Mouse (Mus musculus) embryonic facial prominence, embryonic 14.5 days (tissue): ENCODE results near the gene Mab21l1. TPM values are rescaled to one million over a fixed set of nuclear protein-coding genes. Genes with fewer than 3 reads are reported as not detected.
A peak's percentile ranks its signal among the peaks of the same experiment; 100 is the strongest.

Experiments
- ATAC-seq: fragments of 200-750 bp; cut with Nextera tagmentation; 2 replicates; pipeline ENCODE4 v1.8.0; 2017; ENCODE audit warnings: low read depth, moderate number of reproducible peaks, moderate TSS enrichment
- DNase-seq: peaks from one replicate; pipeline ENCODE4 v3.0.0-alpha.2; 2015; ENCODE audit warnings: low spot score
- H3K27ac ChIP-seq: fragments of 300-500 bp; sonication (generic); replicated peaks from 2 replicates; pipeline ENCODE4 v1.5.1; 2014; ENCODE audit warnings: low read depth, mild to moderate bottlenecking, low read length, moderate library complexity
- H3K27me3 ChIP-seq: fragments of 300-500 bp; sonication (generic); replicated peaks from 2 replicates; pipeline ENCODE4 v1.6.1; 2014; ENCODE audit warnings: low read length; ENCODE audit not compliant: control insufficient read depth, insufficient read depth
- H3K36me3 ChIP-seq: fragments of 300-500 bp; sonication (generic); 2 replicates; pipeline ENCODE4 v1.6.1; 2014; ENCODE audit warnings: low read length, mixed read lengths; ENCODE audit not compliant: control insufficient read depth, insufficient read depth
- H3K4me1 ChIP-seq: fragments of 300-500 bp; sonication (generic); 2 replicates; pipeline ENCODE4 v1.6.1; 2014; ENCODE audit warnings: antibody characterized with exemption, low read length; ENCODE audit not compliant: control insufficient read depth, insufficient read depth
- H3K4me2 ChIP-seq: fragments of 300-500 bp; sonication (generic); 2 replicates; pipeline ENCODE4 v1.6.1; 2014; ENCODE audit warnings: low read depth, mild to moderate bottlenecking, low read length, moderate library complexity, mixed read lengths
- H3K4me3 ChIP-seq: fragments of 300-500 bp; sonication (generic); 2 replicates; pipeline ENCODE4 v1.5.1; 2014; ENCODE audit warnings: low read depth, mild to moderate bottlenecking, low read length
- H3K9ac ChIP-seq: fragments of 300-500 bp; sonication (generic); 2 replicates; pipeline ENCODE4 v1.6.1; 2014; ENCODE audit warnings: low read depth, mild to moderate bottlenecking, low read length, moderate library complexity, mixed read lengths
- H3K9me3 ChIP-seq: fragments of 300-500 bp; sonication (generic); 2 replicates; pipeline ENCODE4 v1.6.1; 2016; ENCODE audit warnings: low read length; ENCODE audit not compliant: control insufficient read depth
- WGBS: fragments of 180-500 bp; shearing (Covaris S2); extraction: QIAGEN DNeasy Blood & Tissue Kit; methylation state at CpG from one replicate; pipeline ENCODE4 v1.1.7; 2014; 5-methylcytosine and 5-hydroxymethylcytosine counted together
- polyA plus RNA-seq: library from polyadenylated mRNA; unstranded; fragments of >200 nt; fragmentation: Nextera tagmentation; extraction: Ambion mirVana; gene quantifications from 2 replicates; pipeline ENCODE4 v1.2.1, GENCODE M21; 2014

Mab21l1 gene
- polyA plus RNA-seq, 1 experiment from 2014 or later, result 21.9 TPM

GRCm38 (mm10) chr3:55769308-55769707, 13.0 kb upstream of the Mab21l1 start:
- H3K9me3 ChIP-seq, result no peaks in the 10 kb centered on the region
- ATAC-seq, result peak; percentile 55; the same call in 1 of the 2 replicates
- no peak overlapping the region for H3K27ac ChIP-seq
- H3K4me1 ChIP-seq, result peaks cover 3% of the 10 kb centered on the region; the same call in 1 of the 2 replicates
- H3K4me3 ChIP-seq, result no peak overlapping the region
- H3K9ac ChIP-seq, result no peak overlapping the region
- DNase-seq, result no peak
- H3K36me3 ChIP-seq, result no peaks in the 10 kb centered on the region
- no peaks in the 10 kb centered on the region for H3K27me3 ChIP-seq
- WGBS, result 64% methylated on average over 2 of the region's 2 CpGs
- no peak overlapping the region for H3K4me2 ChIP-seq

- Histone ChIP-seq H3K9me3 (no peaks in the 10 kb centered on the region), H3K36me3 (no peaks in the 10 kb centered on the region), H3K27me3 (peaks cover 7% of the 10 kb centered on the region), H3K4me1 (0 out of 2 replicates have a peak, but pooled peaks cover 8% of the 10 kb centered on the region), H3K4me3 (no peak overlapping the region), H3K27ac (no peak overlapping the region), H3K9ac (no peak overlapping the region), H3K4me2 (no peak overlapping the region)
- no peak for DNase-seq
- 49% methylated on average over 6 of the region's 6 CpGs for WGBS
- no peak for ATAC-seq
Measured at GRCm38 (mm10) chr3:55774203-55774602, 8.1 kb upstream of the Mab21l1 start.

DNA sequence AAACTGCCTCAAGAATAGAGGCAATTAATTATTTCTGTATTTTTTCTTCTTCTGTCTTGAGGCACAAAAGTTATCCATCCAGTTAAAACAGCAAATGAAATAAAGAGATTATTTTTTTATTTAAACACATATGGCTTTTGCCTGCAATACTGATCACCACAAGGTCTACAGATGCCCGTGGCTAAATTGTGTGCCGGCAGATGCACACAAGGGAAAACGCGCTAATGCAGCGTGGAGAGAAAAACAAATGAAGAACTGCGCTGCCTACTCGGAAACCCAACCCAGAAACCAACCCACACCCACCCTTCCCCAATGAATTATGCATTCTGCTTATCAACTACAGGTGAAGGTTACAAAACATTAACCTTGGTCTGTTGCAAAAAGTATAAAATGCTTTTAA, 7.1 kb upstream of the Mab21l1 start:
- 27% methylated on average over 7 of the region's 7 CpGs for WGBS
- DNase-seq, result peak; percentile 60

DNA sequence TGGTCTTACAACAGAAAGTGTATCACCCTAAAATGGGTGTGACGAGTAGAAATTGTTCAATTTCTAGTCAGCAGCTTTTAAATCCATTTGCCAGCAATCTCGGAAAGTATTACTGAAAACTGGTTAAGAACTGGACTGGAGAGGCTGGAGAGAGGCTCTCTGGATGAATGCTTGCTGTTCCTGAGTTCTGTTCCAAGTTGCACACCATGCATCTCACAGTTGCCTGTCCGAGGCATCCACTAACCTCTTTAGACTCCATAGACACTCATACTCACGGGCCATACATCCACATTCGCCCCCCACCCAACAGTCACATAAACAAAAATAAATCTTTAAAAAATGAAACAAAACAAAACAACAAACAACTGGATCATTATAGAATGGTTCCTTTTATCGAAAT, 6.6 kb upstream of the Mab21l1 start:
- 79% methylated on average over 6 of the region's 6 CpGs for WGBS
- Histone ChIP-seq H3K36me3 (no peaks in the 10 kb centered on the region), H3K4me2 (no peak overlapping the region), H3K27me3 (peaks cover 10% of the 10 kb centered on the region), H3K9me3 (no peaks in the 10 kb centered on the region), H3K9ac (no peak overlapping the region), H3K4me1 (0 out of 2 replicates have a peak, but pooled peaks cover 8% of the 10 kb centered on the region), H3K27ac (peak overlapping the region; percentile 52; the same call in 1 of the 2 replicates), H3K4me3 (no peak overlapping the region)
- DNase-seq (no peak), ATAC-seq (no peak)

More for the DNA sequence above, 7.1 kb upstream of the Mab21l1 start:
- Histone ChIP-seq H3K27me3 (peaks cover 10% of the 10 kb centered on the region), H3K9ac (no peak overlapping the region), H3K27ac (no peak overlapping the region), H3K36me3 (no peaks in the 10 kb centered on the region), H3K4me3 (no peak overlapping the region), H3K4me2 (no peak overlapping the region), H3K4me1 (0 out of 2 replicates have a peak, but pooled peaks cover 8% of the 10 kb centered on the region), H3K9me3 (no peaks in the 10 kb centered on the region)
- no peak for ATAC-seq

DNA sequence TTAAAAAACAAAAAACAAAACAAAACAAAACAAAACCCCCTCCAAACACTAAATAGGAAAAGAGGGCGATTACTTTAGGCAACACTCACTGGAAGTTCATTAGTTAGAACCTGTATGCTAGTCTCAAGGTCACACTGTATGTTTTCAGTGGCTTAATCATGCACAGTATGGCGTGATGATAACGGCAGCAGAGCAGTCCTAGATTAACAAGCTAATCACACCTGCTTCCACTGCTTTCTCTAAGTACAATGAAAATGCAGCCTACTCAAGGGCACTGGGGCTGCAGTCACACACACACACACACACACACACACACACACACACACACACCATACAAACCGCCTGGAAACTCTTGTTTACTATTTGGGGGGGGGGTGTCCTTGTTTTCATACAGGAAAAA, 4.8 kb upstream of the Mab21l1 start:
- DNase-seq, result no peak
- no peak overlapping the region for H3K4me2 ChIP-seq
- 74% methylated on average over 4 of the region's 4 CpGs for WGBS
- H3K27ac ChIP-seq, result no peak overlapping the region
- H3K9ac ChIP-seq, result no peak overlapping the region
- no peak overlapping the region for H3K4me3 ChIP-seq
- ATAC-seq, result no peak
- no peaks in the 10 kb centered on the region for H3K9me3 ChIP-seq
- peaks cover 19% of the 10 kb centered on the region for H3K27me3 ChIP-seq
- no peaks in the 10 kb centered on the region for H3K36me3 ChIP-seq
- H3K4me1 ChIP-seq, result 0 out of 2 replicates have a peak, but pooled peaks cover 8% of the 10 kb centered on the region

DNA sequence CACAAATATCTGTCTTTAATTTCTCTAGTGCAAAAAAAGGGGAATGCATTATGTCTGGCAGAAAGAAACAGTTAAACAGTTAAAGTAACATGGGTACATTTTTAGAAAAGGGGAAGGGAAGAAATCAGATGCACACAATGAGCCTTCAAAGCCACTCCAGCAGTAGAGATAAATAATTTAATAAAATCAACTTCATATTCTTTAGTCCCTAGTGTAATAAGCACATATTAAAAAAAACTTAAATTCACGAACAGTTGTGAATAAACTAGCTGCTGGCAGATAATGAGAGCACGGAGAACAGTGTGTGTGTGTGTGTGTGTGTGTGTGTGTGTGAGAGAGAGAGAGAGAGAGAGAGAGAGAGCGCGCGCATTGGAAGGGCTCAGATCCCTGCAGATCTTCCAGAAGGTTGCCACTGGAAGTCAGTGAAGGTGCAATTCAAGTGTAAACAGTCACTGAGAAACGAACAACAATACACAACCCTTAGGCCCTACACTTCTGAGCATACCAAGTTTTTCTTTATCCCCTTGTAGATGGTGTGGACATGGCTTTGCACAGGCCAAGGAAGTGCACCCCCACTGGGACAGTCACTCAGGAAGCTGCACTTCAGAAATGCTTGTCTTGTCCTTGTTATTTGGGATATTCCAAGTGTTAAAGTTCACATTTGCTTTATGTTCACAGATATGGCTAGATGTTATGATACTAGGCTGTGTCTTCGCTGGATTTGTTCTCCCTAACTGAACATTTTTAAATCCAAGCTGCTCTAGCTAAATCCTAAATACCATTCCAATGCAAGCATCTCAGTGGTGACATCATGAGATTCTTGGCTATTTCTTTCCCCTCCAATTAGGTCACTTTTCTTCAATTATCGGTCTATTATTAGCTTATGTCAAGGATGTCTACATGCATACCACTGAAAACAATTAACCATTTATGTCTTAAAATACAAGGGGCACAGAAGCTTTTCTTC, 3.3 kb upstream of the Mab21l1 start:
- Histone ChIP-seq H3K4me2 (peak overlapping the region; percentile 10), H3K4me3 (no peak overlapping the region; the same call in 1 of the 2 replicates), H3K27ac (peak overlapping the region; percentile 31), H3K9ac (no peak overlapping the region; the same call in 1 of the 2 replicates), H3K9me3 (no peaks in the 10 kb centered on the region), H3K27me3 (peaks cover 19% of the 10 kb centered on the region), H3K4me1 (0 out of 2 replicates have a peak, but pooled peaks cover 7% of the 10 kb centered on the region), H3K36me3 (no peaks in the 10 kb centered on the region)
- no peak for DNase-seq
- WGBS, result 57% methylated on average over 8 of the region's 8 CpGs
- ATAC-seq, result no peak

GRCm38 (mm10) chr3:55780120-55781070, 1.9 kb upstream of the Mab21l1 start:
- H3K9me3 ChIP-seq, result no peaks in the 10 kb centered on the region
- H3K4me3 ChIP-seq, result peak overlapping the region; percentile 39
- peak; percentile 68 for DNase-seq
- H3K4me2 ChIP-seq, result peak overlapping the region; percentile 78
- 0 out of 2 replicates have a peak, but pooled peaks cover 4% of the 10 kb centered on the region for H3K4me1 ChIP-seq
- peak; percentile 38 for ATAC-seq
- H3K9ac ChIP-seq, result peak overlapping the region; percentile 91
- H3K27me3 ChIP-seq, result peaks cover 21% of the 10 kb centered on the region
- H3K36me3 ChIP-seq, result no peaks in the 10 kb centered on the region
- 4% methylated on average over 48 of the region's 53 CpGs for WGBS
- H3K27ac ChIP-seq, result peak overlapping the region; percentile 81

DNA sequence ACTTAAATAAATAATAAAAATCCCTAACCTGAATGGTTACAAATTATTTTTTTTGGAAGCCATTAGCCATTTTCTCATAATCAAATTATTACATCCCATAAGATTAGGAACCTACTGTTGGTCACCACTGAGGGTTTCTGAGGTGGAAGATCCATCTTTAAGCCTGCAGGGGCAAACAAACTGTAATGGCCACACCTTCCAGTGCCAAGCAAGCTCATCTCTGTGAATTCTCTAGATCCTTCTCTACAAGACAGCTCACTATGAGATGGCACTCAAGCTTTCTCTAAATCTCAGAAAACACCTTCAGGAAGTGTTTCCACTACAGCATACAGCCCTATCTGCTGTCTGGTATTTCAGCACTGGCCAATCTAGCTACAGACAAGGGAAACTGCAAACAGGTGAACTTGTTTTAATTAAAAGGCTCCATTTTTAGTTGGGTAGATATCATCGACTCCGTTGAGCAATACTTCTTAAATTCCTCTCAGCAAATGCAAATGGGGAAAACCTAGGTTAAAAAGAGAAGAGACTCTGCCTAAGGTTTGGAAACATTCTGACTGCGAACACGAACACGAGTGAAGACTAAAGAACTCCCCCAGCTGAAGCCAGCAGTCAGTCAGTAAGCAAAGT, 768 bp upstream of the Mab21l1 start:
- no peaks in the 10 kb centered on the region for H3K36me3 ChIP-seq
- ATAC-seq (no peak), DNase-seq (no peak)
- H3K27ac ChIP-seq, result peak overlapping the region; percentile 89
- peaks cover 25% of the 10 kb centered on the region for H3K27me3 ChIP-seq
- peak overlapping the region; percentile 91; the same call in 1 of the 2 replicates for H3K9ac ChIP-seq
- H3K4me1 ChIP-seq, result no peaks in the 10 kb centered on the region
- WGBS, result 23% methylated on average over 5 of the region's 5 CpGs
- peak overlapping the region; percentile 52 for H3K4me3 ChIP-seq
- peak overlapping the region; percentile 78 for H3K4me2 ChIP-seq
- no peaks in the 10 kb centered on the region for H3K9me3 ChIP-seq
